Mouse (Mus musculus): ENCODE measurements around the gene Gm4737. TPM values are rescaled to one million over a fixed set of nuclear protein-coding genes. Genes with fewer than 3 reads are reported as not detected.

Gene Gm4737
- polyA plus RNA-seq, 1 experiment from 2014 or later = 4.7 TPM

- DNase-seq (ENCODE audit: low spot score) = no peak
- 81% methylated on average over 10 of the region's 10 CpGs for WGBS
Measured at GRCm38 (mm10) chr16:46120020-46120419, 34.9 kb downstream of the Gm4737 start, which contains the start of gene Cd96. TSS of gene Cd96 (minus strand) at chr16:46120251.

GRCm38 (mm10) chr16:46117645-46118044, 37.2 kb downstream of the Gm4737 start:
- no peaks in the 10 kb centered on the region for H3K9me3 ChIP-seq (replicated peaks)
- H3K4me3 ChIP-seq = no peak overlapping the region
- H3K27ac ChIP-seq (replicated peaks) = no peak overlapping the region
- no peaks in the 10 kb centered on the region for H3K27me3 ChIP-seq (ENCODE audit: low read depth, poor library complexity, severe bottlenecking)
- no peaks in the 10 kb centered on the region for H3K4me1 ChIP-seq
- H3K36me3 ChIP-seq = no peaks in the 10 kb centered on the region
- WGBS = 91% methylated on average over 3 of the region's 3 CpGs
- DNase-seq (ENCODE audit: low spot score) = no peak

More at GRCm38 (mm10) chr16:46120020-46120419, 34.9 kb downstream of the Gm4737 start, which contains the start of gene Cd96:
- Histone ChIP-seq H3K4me3 (no peak within 1 kb of the TSS), H3K36me3 (no peaks in the 10 kb centered on the region), H3K27me3 (ENCODE audit: low read depth, poor library complexity, severe bottlenecking) (no peaks in the 10 kb centered on the region), H3K27ac (replicated peaks) (no peak within 1 kb of the TSS), H3K4me1 (no peaks in the 10 kb centered on the region), H3K9me3 (replicated peaks) (no peaks in the 10 kb centered on the region)

- Histone ChIP-seq H3K4me1 (no peaks in the 10 kb centered on the region), H3K36me3 (no peaks in the 10 kb centered on the region), H3K27ac (replicated peaks) (no peak overlapping the region), H3K27me3 (ENCODE audit: low read depth, poor library complexity, severe bottlenecking) (no peaks in the 10 kb centered on the region), H3K4me3 (no peak overlapping the region), H3K9me3 (replicated peaks) (no peaks in the 10 kb centered on the region)
- WGBS = 74% methylated on average over 2 of the region's 2 CpGs
- DNase-seq (ENCODE audit: low spot score) = no peak
Measured at GRCm38 (mm10) chr16:46114727-46115126, 40.1 kb downstream of the Gm4737 start.

- 47% methylated on average over 8 of the region's 8 CpGs for WGBS
- Histone ChIP-seq H3K27me3 (ENCODE audit: low read depth, poor library complexity, severe bottlenecking) (no peaks in the 10 kb centered on the region), H3K4me3 (no peak overlapping the region), H3K27ac (replicated peaks) (no peak overlapping the region), H3K9me3 (replicated peaks) (no peaks in the 10 kb centered on the region), H3K4me1 (0 out of 2 replicates have a peak, but pooled peaks cover 2% of the 10 kb centered on the region), H3K36me3 (no peaks in the 10 kb centered on the region)
- DNase-seq (ENCODE audit: low spot score) = no peak
Measured at GRCm38 (mm10) chr16:46109536-46109935, 45.3 kb downstream of the Gm4737 start.

GRCm38 (mm10) chr16:46107431-46107830, 47.4 kb downstream of the Gm4737 start:
- Histone ChIP-seq H3K4me1 (0 out of 2 replicates have a peak, but pooled peaks cover 2% of the 10 kb centered on the region), H3K9me3 (replicated peaks) (no peaks in the 10 kb centered on the region), H3K4me3 (no peak overlapping the region), H3K27me3 (ENCODE audit: low read depth, poor library complexity, severe bottlenecking) (no peaks in the 10 kb centered on the region), H3K36me3 (no peaks in the 10 kb centered on the region), H3K27ac (replicated peaks) (no peak overlapping the region)
- no peak for DNase-seq (ENCODE audit: low spot score)
- 68% methylated on average over 4 of the region's 4 CpGs for WGBS

- Histone ChIP-seq H3K27me3 (ENCODE audit: low read depth, poor library complexity, severe bottlenecking) (no peaks in the 10 kb centered on the region), H3K4me1 (0 out of 2 replicates have a peak, but pooled peaks cover under 1% of the 10 kb centered on the region), H3K36me3 (no peaks in the 10 kb centered on the region), H3K4me3 (no peak overlapping the region), H3K9me3 (replicated peaks) (no peaks in the 10 kb centered on the region), H3K27ac (replicated peaks) (no peak overlapping the region)
- WGBS = 79% methylated on average over 9 of the region's 9 CpGs
- no peak for DNase-seq (ENCODE audit: low spot score)
Measured at GRCm38 (mm10) chr16:46104491-46104890, 50.4 kb downstream of the Gm4737 start.

Other genes with a start within 250 kb of the Gm4737 start
- gene Phldb2, start 201.5 kb downstream of the Gm4737 start, polyA plus RNA-seq (2016; fragmentation: Nextera tagmentation; extraction: Ambion mirVana) = 31.4 and 33.4 TPM in 2 replicates
- gene Plcxd2, start 144.9 kb downstream of the Gm4737 start, polyA plus RNA-seq (2016; fragmentation: Nextera tagmentation; extraction: Ambion mirVana) = 2.0 and 3.9 TPM in 2 replicates
- not detected in 2 replicates for gene Cd96, start 34.8 kb downstream of the Gm4737 start, polyA plus RNA-seq (2016; fragmentation: Nextera tagmentation; extraction: Ambion mirVana)